In the genomic region with DNA sequence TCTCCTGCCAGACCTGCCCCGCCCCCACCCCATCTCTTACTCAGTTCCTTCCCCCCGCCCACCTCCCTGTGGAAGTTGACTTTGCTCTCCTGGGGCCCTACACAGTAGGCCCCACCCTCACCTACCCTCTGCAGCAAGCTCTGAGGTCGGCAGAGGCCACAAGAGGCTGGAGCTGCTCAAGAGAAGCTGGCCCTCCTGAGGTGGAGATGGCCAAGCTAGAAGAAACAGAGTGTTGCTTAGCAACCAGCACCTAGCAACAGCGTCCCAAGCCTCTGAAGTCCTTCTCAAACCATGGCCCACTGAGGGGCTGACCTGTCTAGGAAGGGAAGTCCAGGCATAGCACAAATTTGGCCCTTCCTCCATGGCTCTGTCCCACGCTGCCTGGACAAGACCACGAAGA, we compare ENCODE assay signal across 10 mouse cellular contexts. TPM values are rescaled to one million over a fixed set of nuclear protein-coding genes. Genes with fewer than 3 reads are reported as not detected.
DNase-seq lines count a peak whose midpoint lies in the region; ATAC-seq and TF ChIP-seq lines count a peak whose summit lies in the region.
"Had no signal": no experiment of that assay in that cellular context is flagged by ENCODE, and none has a peak within 500 bp of the region (broad histone marks: within the 10 kb centered on the region; RNA-seq: fewer than 3 reads in every experiment).

A gene (minus strand): TSS at position 226 of the 400 bp plus-strand sequence.

- peak; percentile 32 for DNase-seq in left cerebral cortex, postnatal 4 days
- DNase-seq in left cerebral cortex, postnatal 36 days (ENCODE audit: low spot score in 2 of 2), result no peak
- peak; percentile 46 for DNase-seq in forebrain, postnatal 0 days
- peak; percentile 39 for DNase-seq in lung, postnatal 36 days
- DNase-seq in testis, postnatal 14 days (ENCODE audit: low spot score), result peak; percentile 41
- no peak for DNase-seq in Muller cell, postnatal 12 days (ENCODE audit: inconsistent ontology term)
- DNase-seq in ovary, postnatal 36 days (ENCODE audit: low spot score), result no peak
- no peak for DNase-seq in T-cell, adult 2 months (ENCODE audit: low spot score)

- no peak for TF ChIP-seq CTCF in forebrain, postnatal 0 days (IDR thresholded peaks at IDR 0.05; ENCODE audit: low read depth)

- H3K9ac ChIP-seq in forebrain, postnatal 0 days, result no peak within 1 kb of the TSS
- H3K9ac ChIP-seq: kidney, embryonic 15.5 days had no signal

- no peaks in the 10 kb centered on the region for H3K36me3 ChIP-seq in forebrain, postnatal 0 days (ENCODE audit: insufficient read depth)
- H3K36me3 ChIP-seq: kidney, embryonic 15.5 days had no signal

- intact Hi-C loops in left cerebral cortex, postnatal 4 days (cut with DNase I), result loop anchor here (5.0 kb wide), 1 partner anchor 150 kb away; no protein-coding TSS in a partner anchor
- intact Hi-C loops in left cerebral cortex, postnatal 36 days (cut with DNase I), result loop anchor here (5.0 kb wide), 1 partner anchor 225 kb away; no protein-coding TSS in a partner anchor

- H3K9me3 ChIP-seq in forebrain, postnatal 0 days (ENCODE audit: low read length), result no peaks in the 10 kb centered on the region
- H3K9me3 ChIP-seq: kidney, embryonic 15.5 days had no signal

- H3K27ac ChIP-seq in forebrain, postnatal 0 days (ENCODE audit: low read depth, low read length), result no peak within 1 kb of the TSS
- H3K27ac ChIP-seq: kidney, embryonic 15.5 days had no signal

- WGBS in forebrain, postnatal 0 days, result 25% methylated on average over 6 of the region's 6 CpGs

- H3K4me1 ChIP-seq in forebrain, postnatal 0 days (ENCODE audit: insufficient read depth), result no peaks in the 10 kb centered on the region
- H3K4me1 ChIP-seq: kidney, embryonic 15.5 days had no signal

- ATAC-seq in forebrain, postnatal 0 days, result peak; percentile 70

- H3K4me3 ChIP-seq in forebrain, postnatal 0 days (ENCODE audit: low read depth, low read length), result no peak within 1 kb of the TSS
- H3K4me3 ChIP-seq: kidney, embryonic 15.5 days had no signal

- H3K4me2 ChIP-seq in forebrain, postnatal 0 days (ENCODE audit: low read depth), result no peak within 1 kb of the TSS
- H3K4me2 ChIP-seq: kidney, embryonic 15.5 days had no signal

- no peaks in the 10 kb centered on the region for H3K27me3 ChIP-seq in forebrain, postnatal 0 days (ENCODE audit: insufficient read depth, low read length)

RNA-seq across cellular contexts. Expression of the gene that starts here (rescaled TPM):
- 1 to 10 TPM in 1 of 2 experiments, under 1 TPM in 1; 0.87 to 1.9 TPM for total RNA-seq in left cerebral cortex, postnatal 4 days (2021)
- total RNA-seq in left cerebral cortex, postnatal 36 days (2021), result 1 to 10 TPM in 1 of 2 experiments, under 1 TPM in 1; 0.86 to 1.2 TPM
- 3.5 and 5.1 TPM in 2 replicates for total RNA-seq in forebrain, postnatal 0 days (2014; rRNA removed)
- 4.4 and 6.0 TPM in 2 replicates for polyA plus RNA-seq in forebrain, postnatal 0 days (2015; fragmentation: Nextera tagmentation; extraction: Ambion mirVana)
- polyA plus RNA-seq: kidney, embryonic 15.5 days; liver, embryonic 16.5 days had no signal

Comparison
In these comparisons a context has a peak if more than half of its experiments do, and no peak if none do; other contexts are left out.
1. DNase-seq: peak in left cerebral cortex, postnatal 4 days (single experiment), forebrain, postnatal 0 days (single experiment), lung, postnatal 36 days (single experiment) and testis, postnatal 14 days (single experiment); none in left cerebral cortex, postnatal 36 days (0 of 2), Muller cell, postnatal 12 days (single experiment), ovary, postnatal 36 days (single experiment) and T-cell, adult 2 months (single experiment).